Mouse (Mus musculus): Measurements from ENCODE around the gene B4galt5. TPM values are rescaled to one million over a fixed set of nuclear protein-coding genes. Genes with fewer than 3 reads are reported as not detected.

B4galt5 gene
- polyA plus RNA-seq, 1 experiment from 2014 or later, result 18.1 TPM

DNA sequence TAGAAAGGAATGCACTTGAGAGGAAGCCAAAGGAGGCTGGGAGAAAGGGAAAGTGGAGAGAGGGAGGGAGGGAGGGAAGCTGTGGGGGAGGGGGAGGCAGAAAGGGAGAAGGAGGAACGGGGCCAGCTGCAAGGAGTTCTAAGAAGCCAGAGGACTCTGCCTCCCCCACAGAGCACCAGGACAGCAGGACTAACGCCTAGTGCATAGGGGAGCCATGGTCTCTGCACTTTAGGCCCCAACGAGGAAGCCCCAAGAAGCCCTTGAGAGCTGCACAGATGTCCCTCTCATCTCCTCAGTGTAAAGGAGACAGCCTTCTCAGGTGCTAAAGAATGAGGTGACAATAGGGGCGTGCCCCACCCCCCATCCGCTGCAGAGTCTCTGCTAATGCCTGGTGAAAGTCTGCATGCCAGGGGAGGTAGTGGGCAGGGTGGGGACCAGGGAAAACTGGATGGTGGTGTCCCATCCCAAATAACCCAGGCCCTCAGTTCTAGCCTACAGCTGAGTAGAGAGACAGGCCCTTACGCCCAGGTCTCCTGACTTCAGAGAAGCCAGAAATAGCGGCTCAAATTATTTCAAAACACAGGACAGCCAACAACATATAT lies 98.1 kb downstream of the B4galt5 start:
- H3K4me1 ChIP-seq (ENCODE audit: control insufficient read depth, insufficient read depth, low read length), result peaks cover 9% of the 10 kb centered on the region
- no peak overlapping the region for H3K27ac ChIP-seq (ENCODE audit: low read length)
- H3K9ac ChIP-seq (ENCODE audit: low read depth, low read length), result no peak overlapping the region
- no peaks in the 10 kb centered on the region for H3K27me3 ChIP-seq (ENCODE audit: control insufficient read depth, insufficient read depth, low read depth, low read length)
- H3K4me2 ChIP-seq (ENCODE audit: low read length), result no peak overlapping the region
- ATAC-seq, result no peak
- H3K4me3 ChIP-seq (ENCODE audit: low read depth, low read length), result no peak overlapping the region
- 31% methylated on average over 7 of the region's 7 CpGs for WGBS
- H3K9me3 ChIP-seq (replicated peaks; ENCODE audit: control insufficient read depth, low read length, poor library complexity, severe bottlenecking), result no peaks in the 10 kb centered on the region
- no peaks in the 10 kb centered on the region for H3K36me3 ChIP-seq (ENCODE audit: control insufficient read depth, insufficient read depth, low read length)

DNA sequence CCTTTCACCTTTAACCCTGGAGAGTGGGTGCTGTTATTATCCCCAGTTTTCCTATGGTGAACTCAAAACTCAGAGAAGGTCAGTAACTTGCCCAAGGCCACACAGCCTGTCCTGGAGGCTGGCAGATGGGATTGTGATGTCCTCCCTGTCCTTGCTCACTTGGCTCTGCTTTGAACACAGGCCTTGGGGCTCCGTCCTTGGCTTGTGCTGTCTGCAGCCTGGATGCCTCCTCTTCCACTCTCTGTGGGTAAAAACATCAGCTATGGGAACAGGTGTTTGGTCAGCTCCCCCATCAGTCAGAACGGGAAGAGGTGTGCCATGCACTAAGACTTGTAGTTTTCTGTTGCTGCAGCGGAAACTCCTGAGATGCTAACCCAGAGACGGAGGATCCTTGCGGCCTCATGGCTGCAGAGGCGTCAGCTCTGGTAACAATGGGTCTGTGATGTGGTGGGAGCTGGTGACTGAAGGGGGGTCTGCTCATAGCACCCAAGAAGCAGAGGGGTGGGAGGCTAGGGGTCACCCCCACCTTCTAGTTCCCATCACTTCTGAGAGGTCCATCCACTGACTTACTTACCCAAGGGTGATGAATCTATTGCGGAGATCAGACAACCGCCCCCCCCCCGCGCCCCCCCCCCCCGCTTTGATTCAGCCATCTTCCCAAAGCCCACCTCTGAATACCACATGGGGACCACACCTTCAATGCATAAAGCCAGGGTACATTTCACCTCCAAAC lies 98.8 kb downstream of the B4galt5 start:
- H3K9ac ChIP-seq (ENCODE audit: low read depth, low read length), result no peak overlapping the region
- H3K27me3 ChIP-seq (ENCODE audit: control insufficient read depth, insufficient read depth, low read depth, low read length), result no peaks in the 10 kb centered on the region
- 48% methylated on average over 10 of the region's 11 CpGs for WGBS
- no peaks in the 10 kb centered on the region for H3K36me3 ChIP-seq (ENCODE audit: control insufficient read depth, insufficient read depth, low read length)
- peaks cover 9% of the 10 kb centered on the region for H3K4me1 ChIP-seq (ENCODE audit: control insufficient read depth, insufficient read depth, low read length)
- H3K4me3 ChIP-seq (ENCODE audit: low read depth, low read length), result no peak overlapping the region
- H3K9me3 ChIP-seq (replicated peaks; ENCODE audit: control insufficient read depth, low read length, poor library complexity, severe bottlenecking), result no peaks in the 10 kb centered on the region
- no peak overlapping the region for H3K27ac ChIP-seq (ENCODE audit: low read length)
- H3K4me2 ChIP-seq (ENCODE audit: low read length), result no peak overlapping the region
- no peak for ATAC-seq

DNA sequence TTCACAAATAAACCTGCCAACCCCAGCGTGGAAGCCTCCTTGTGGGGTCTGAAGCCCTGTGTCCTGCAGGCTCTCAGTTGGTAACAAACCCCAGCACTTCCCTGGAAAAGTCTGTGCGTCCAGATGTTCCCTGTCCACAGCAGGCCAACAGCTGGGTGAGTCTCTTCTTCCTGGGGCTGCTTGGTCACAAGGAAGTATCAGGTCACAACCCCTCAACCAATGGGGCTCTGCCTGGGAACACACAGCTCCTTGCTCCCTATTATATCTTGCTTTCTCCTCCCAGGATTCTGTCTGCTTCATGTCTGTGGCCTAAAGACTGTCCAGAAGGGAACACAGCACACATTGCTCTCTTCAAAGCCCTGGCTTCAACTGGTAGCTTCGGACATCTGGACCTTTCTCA lies 99.4 kb downstream of the B4galt5 start:
- ATAC-seq, result no peak
- Histone ChIP-seq H3K4me2 (ENCODE audit: low read length) (no peak overlapping the region), H3K9me3 (replicated peaks; ENCODE audit: control insufficient read depth, low read length, poor library complexity, severe bottlenecking) (no peaks in the 10 kb centered on the region), H3K4me3 (ENCODE audit: low read depth, low read length) (no peak overlapping the region), H3K27me3 (ENCODE audit: control insufficient read depth, insufficient read depth, low read depth, low read length) (no peaks in the 10 kb centered on the region), H3K27ac (ENCODE audit: low read length) (no peak overlapping the region), H3K9ac (ENCODE audit: low read depth, low read length) (no peak overlapping the region), H3K4me1 (ENCODE audit: control insufficient read depth, insufficient read depth, low read length) (peaks cover 9% of the 10 kb centered on the region), H3K36me3 (ENCODE audit: control insufficient read depth, insufficient read depth, low read length) (no peaks in the 10 kb centered on the region)
- 76% methylated on average over 3 of the region's 3 CpGs for WGBS

Other genes with a start within 250 kb of the B4galt5 start
- 3.9 and 4.0 TPM in 2 replicates for gene Kcnb1, start 159.0 kb downstream of the B4galt5 start, polyA plus RNA-seq (2015; fragmentation: Nextera tagmentation; extraction: Ambion mirVana)
- gene Ptgis, start 108.6 kb downstream of the B4galt5 start, polyA plus RNA-seq (2015; fragmentation: Nextera tagmentation; extraction: Ambion mirVana), result 3.4 and 4.3 TPM in 2 replicates
- 19.4 and 20.9 TPM in 2 replicates for gene Slc9a8, start 72.5 kb upstream of the B4galt5 start, polyA plus RNA-seq (2015; fragmentation: Nextera tagmentation; extraction: Ambion mirVana)
- 111 and 121 TPM in 2 replicates for gene Rnf114, start 143.5 kb upstream of the B4galt5 start, polyA plus RNA-seq (2015; fragmentation: Nextera tagmentation; extraction: Ambion mirVana)
- gene Spata2, start 143.7 kb upstream of the B4galt5 start, polyA plus RNA-seq (2015; fragmentation: Nextera tagmentation; extraction: Ambion mirVana), result 32.2 and 34.4 TPM in 2 replicates
- 3.9 and 4.7 TPM in 2 replicates for gene Snai1, start 189.0 kb upstream of the B4galt5 start, polyA plus RNA-seq (2015; fragmentation: Nextera tagmentation; extraction: Ambion mirVana)